Mouse (Mus musculus) c-Kit-negative CD71-positive TER-119-positive erythroid progenitor cells, embryonic 14.5 days (primary cell): ENCODE measurements at regions not wholly inside any gene's neighbourhood (a gene's known extent, or its start where the extent isn't known, plus 50 kb on each side); places are given as distances from the start of the nearest gene placed in this dataset.
A peak's percentile ranks its signal among the peaks of the same experiment; 100 is the strongest.
"Not testable (repeated sequence)": the region's sequence is repeated elsewhere in the genome, so short reads cannot be mapped to it uniquely, and the experiment has no call there.

Source experiments
- DNase-seq: peaks from one replicate; pipeline ENCODE4 v3.0.0-alpha.2; 2013; ENCODE audit warnings: low read depth, low spot score

GRCm38 (mm10) chr5:102123285-102123684 lies 53.6 kb upstream of the Wdfy3 start:
- no peak for DNase-seq

GRCm38 (mm10) chr5:102126737-102127136 lies 57.0 kb upstream of the Wdfy3 start:
- DNase-seq, result peak; percentile 3

GRCm38 (mm10) chr5:102147991-102148390 lies 78.3 kb upstream of the Wdfy3 start:
- DNase-seq, result no peak

GRCm38 (mm10) chr5:102149481-102150129 lies 79.9 kb upstream of the Wdfy3 start:
- DNase-seq, result peak; percentile 2

- no peak for DNase-seq
These were observed 89.9 kb upstream of the Wdfy3 start for GRCm38 (mm10) chr5:102159621-102160020.

GRCm38 (mm10) chr5:102167981-102168380 lies 98.3 kb upstream of the Wdfy3 start:
- DNase-seq, result no peak

- no peak for DNase-seq
These were observed 102.1 kb upstream of the Wdfy3 start for GRCm38 (mm10) chr5:102171808-102172207.

- no peak for DNase-seq
These were observed 110.5 kb upstream of the Wdfy3 start for GRCm38 (mm10) chr5:102180250-102180649.

- not testable (repeated sequence) for DNase-seq
These were observed 119.2 kb upstream of the Wdfy3 start for GRCm38 (mm10) chr5:102188951-102189350.

GRCm38 (mm10) chr5:102206456-102206855 lies 136.7 kb upstream of the Wdfy3 start:
- no peak for DNase-seq

GRCm38 (mm10) chr5:102206953-102207352 lies 137.2 kb upstream of the Wdfy3 start:
- no peak for DNase-seq

GRCm38 (mm10) chr5:102213145-102213544 lies 143.4 kb upstream of the Wdfy3 start:
- DNase-seq, result no peak

- no peak for DNase-seq
These were observed 157.4 kb upstream of the Wdfy3 start for GRCm38 (mm10) chr5:102227131-102227530.

GRCm38 (mm10) chr5:102242614-102243013 lies 172.9 kb upstream of the Wdfy3 start:
- no peak for DNase-seq

- no peak for DNase-seq
These were observed 175.0 kb upstream of the Wdfy3 start for GRCm38 (mm10) chr5:102244706-102245105.

- DNase-seq, result no peak
These were observed 179.0 kb upstream of the Wdfy3 start for GRCm38 (mm10) chr5:102248747-102249146.

GRCm38 (mm10) chr5:102251076-102251475 lies 181.4 kb upstream of the Wdfy3 start:
- DNase-seq, result no peak

GRCm38 (mm10) chr5:102253786-102254185 lies 184.1 kb upstream of the Wdfy3 start:
- DNase-seq, result no peak

GRCm38 (mm10) chr5:102257104-102257503 lies 187.4 kb upstream of the Wdfy3 start:
- no peak for DNase-seq

- DNase-seq, result no peak
These were observed 191.9 kb upstream of the Wdfy3 start for GRCm38 (mm10) chr5:102261621-102262020.

- DNase-seq, result no peak
These were observed 196.7 kb upstream of the Wdfy3 start for GRCm38 (mm10) chr5:102266451-102266850.

GRCm38 (mm10) chr5:102267150-102267549 lies 197.4 kb upstream of the Wdfy3 start:
- DNase-seq, result no peak

GRCm38 (mm10) chr5:102269204-102269603 lies 199.5 kb upstream of the Wdfy3 start:
- no peak for DNase-seq

- no peak for DNase-seq
These were observed 205.6 kb upstream of the Arhgap24 start for GRCm38 (mm10) chr5:102275621-102276020.
